Mouse (Mus musculus): Measurements from ENCODE around the gene Gm42669.

DNA sequence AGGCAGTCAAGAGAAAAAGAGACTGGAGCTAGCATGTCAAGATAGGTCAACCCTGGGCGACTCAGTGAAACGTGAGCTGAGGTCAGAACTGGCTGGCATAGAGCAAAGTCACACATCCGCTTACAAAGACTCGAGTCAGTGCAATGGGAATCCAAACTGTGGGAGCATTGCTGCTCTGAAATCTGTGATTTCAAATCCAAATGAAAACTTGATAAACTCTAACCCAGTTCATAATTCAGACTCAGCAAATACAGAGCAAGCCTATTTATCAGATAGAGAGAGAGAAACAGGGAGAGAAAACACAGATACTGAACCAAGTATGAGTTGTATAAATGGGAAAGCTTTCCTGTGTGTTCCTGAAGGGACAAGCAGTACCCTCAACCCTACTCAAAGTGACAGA lies at the start of gene Gm42669:
- no peak for TF ChIP-seq CTCF (IDR thresholded peaks at IDR 0.05; ENCODE audit: low read depth, low read length)
- TF ChIP-seq POLR2A (IDR thresholded peaks at IDR 0.05; ENCODE audit: extremely low read depth, insufficient read depth, low read length): no peak
